Mouse (Mus musculus): ENCODE results near the gene F2rl3. TPM values are rescaled to one million over a fixed set of nuclear protein-coding genes. Genes with fewer than 3 reads are reported as not detected.

F2rl3 gene
- total RNA-seq, 1 experiment from 2014 or later: 3.3 TPM

DNA sequence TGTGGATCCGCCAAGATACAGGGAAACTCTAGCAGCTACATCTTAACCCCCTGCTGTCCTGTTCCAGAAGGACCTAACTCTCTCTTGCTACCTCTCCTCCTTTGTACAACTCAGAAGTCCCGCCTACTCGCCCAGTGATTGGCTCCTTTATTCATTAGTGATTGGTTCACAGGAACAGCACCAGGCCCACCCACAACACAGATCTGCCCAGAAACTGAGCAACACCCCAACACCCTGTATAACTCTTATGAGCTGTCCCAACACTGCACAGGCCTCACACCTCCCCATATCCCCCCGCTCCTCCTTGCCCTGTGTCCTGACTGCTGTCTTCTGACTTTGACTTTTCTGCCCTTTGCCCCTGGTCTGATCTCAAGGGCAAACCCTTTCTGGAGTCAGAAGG, 4.0 kb downstream of the F2rl3 start:
- DNase-seq: no peak

DNA sequence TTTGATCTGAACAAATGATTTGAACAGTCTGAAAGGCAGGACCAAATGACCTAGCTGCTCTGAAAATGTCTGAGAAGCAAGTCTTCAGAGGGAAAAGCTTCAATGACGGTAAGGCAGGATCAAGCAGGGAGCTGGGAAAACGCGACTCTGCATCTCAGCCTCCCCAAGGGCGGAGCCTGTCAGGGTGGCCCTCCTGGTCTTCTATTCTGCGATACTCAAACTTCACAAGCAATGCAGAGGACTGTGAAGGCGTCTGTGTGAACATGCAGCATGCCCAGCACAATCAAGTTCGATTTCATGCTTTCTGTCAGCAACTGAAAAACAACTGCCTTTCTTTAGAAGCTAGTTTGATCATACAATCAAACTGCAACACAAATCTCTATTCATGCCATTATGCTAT, 5.1 kb downstream of the F2rl3 start:
- DNase-seq: no peak

DNA sequence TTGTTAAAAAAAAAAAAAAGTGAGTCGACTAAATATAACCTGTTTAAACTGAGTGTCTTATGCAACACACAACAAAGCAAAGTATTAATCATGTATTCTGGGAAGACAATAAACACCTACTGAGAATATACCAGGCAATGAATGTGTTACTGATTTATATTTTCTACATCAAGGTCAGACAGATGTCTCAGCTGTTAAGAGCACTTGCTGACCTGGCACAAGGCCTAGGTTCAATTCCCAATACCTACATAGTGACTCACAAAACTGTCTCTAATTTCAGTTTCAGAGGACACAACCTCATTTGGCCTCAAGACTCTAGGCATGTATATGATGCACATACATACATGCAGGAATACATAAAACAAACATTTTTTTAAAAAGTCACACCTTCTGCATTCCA, 16.1 kb downstream of the F2rl3 start:
- DNase-seq: no peak

DNA sequence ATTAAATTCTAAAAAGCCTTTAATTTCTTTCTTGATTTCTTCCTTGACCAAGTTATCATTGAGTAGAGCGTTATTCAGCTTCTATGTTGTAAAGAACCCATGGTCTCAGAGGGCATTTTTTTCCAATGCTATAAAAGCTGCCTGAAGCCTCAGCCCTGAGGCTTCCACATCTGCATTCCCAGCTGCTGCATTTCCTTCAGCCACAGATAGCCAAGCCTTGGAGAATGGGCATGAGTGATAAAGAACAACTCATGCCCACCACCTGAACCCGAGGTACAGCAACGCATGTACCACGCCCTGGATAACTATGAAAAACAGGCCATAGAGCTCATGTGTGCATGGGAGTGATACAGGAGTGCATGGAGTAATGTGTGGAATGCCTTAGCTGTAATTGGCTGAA, 19.0 kb downstream of the F2rl3 start:
- DNase-seq: no peak

DNA sequence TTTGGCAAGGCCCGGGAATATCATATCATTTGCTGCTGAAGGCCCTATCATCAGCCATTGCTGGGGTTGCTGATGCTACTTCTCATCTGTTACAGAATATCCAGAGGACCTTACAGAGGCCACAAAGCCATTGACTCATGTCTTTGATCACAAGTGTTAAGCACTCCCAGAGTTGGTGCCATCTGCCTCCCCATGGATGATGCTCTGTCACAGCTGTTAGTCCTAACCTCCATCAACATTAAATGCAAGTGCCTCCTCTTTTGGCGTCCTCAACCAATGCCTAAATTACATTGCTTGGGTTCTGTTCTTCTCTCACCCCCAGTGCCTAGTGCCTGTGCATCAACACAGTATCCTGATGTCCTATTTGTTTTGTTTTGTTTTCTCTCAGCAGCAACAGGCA, 39.9 kb downstream of the F2rl3 start:
- no peak for DNase-seq

DNA sequence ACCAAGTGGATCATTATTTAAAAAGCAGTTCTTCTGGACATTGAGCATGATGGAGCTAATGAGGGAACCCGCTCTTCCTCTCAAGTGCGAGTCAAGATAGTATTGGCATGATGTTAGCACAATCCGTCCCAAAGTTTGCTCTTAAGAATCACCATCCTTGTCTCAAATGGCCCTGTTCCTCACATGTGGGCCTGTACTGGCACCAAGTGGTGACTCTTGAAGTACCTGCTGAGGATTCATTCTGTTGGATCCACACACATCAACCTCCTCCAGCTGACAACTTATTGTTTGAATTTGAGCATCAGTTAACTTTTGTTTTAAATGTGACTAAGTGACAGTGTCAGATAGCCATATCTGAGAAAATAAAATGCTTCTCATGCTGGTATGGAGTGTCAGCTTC, 51.0 kb downstream of the F2rl3 start:
- no peak for DNase-seq

Other genes with a start within 250 kb of the F2rl3 start
- 9.2 and 10.0 TPM in 2 replicates for gene Med26, start 213.6 kb upstream of the F2rl3 start, total RNA-seq (2021)
- gene Smim7, start 190.8 kb upstream of the F2rl3 start, total RNA-seq (2021): 103 and 131 TPM in 2 replicates
- 7.5 and 11.7 TPM in 2 replicates for gene Tmem38a, start 189.8 kb upstream of the F2rl3 start, total RNA-seq (2021)
- gene Nwd1, start 115.2 kb upstream of the F2rl3 start, total RNA-seq (2021): 0.21 and 0.33 TPM in 2 replicates
- gene Sin3b, start 38.6 kb upstream of the F2rl3 start, total RNA-seq (2021): 215 and 274 TPM in 2 replicates